Mouse (Mus musculus): ENCODE measurements around the gene Rbm44. TPM values are rescaled to one million over a fixed set of nuclear protein-coding genes. Genes with fewer than 3 reads are reported as not detected.

The Rbm44 gene
- polyA plus RNA-seq (2014; fragmentation: Illumina TruSeq; extraction: RNeasy Lipid Tissue Mini Kit (QIAGEN cat#74804)): 2.3 TPM

GRCm38 (mm10) chr1:91144813-91145212 is at the start of gene Rbm44:
Rbm44 (plus strand) TSS chr1:91145089.

DNA sequence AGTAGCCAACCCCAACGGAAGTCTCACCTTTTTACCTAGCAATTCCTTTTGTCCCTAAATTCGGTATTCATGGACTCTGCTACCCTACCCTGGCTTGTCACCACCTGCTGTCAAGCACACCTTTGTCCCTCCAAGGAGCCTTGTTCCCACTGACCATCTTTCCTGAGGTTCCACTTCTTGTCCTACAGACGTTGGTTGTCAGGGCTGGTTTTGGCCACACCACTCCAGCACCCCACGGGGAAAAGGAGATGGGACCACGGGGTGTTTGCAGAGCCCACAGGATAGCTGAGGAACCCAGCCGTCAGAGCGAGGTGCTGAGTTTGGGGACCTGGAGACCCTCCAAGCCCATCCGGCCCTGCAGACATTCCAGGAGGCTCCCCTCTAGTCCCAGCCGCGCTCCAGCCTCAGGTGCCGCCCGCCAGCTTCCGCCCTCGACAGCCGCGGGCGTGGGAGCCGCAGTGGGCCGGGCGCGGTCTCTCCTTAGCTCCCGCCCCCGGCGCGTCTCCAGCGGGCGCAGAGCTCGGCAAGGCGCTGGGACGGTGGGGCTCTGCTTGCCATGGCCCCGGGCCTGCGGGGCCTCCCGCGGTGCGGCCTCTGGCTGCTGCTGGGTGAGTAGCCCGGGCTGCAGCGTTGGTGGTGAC is 34.8 kb downstream of the Rbm44 start, which contains the start of gene Ramp1:
TSS of gene Ramp1 (plus strand) at position 290 of the 641 bp plus-strand sequence.

Other genes with a start within 250 kb of the Rbm44 start
- 0.37 TPM for gene Mlph, start 230.0 kb upstream of the Rbm44 start, polyA plus RNA-seq (2014; fragmentation: Illumina TruSeq; extraction: RNeasy Lipid Tissue Mini Kit (QIAGEN cat#74804))
- gene Prlh, start 192.0 kb upstream of the Rbm44 start, polyA plus RNA-seq (2014; fragmentation: Illumina TruSeq; extraction: RNeasy Lipid Tissue Mini Kit (QIAGEN cat#74804)): not detected
- not detected for gene Rab17, start 175.4 kb upstream of the Rbm44 start, polyA plus RNA-seq (2014; fragmentation: Illumina TruSeq; extraction: RNeasy Lipid Tissue Mini Kit (QIAGEN cat#74804))
- 41.2 TPM for gene Lrrfip1, start 146.4 kb upstream of the Rbm44 start, polyA plus RNA-seq (2014; fragmentation: Illumina TruSeq; extraction: RNeasy Lipid Tissue Mini Kit (QIAGEN cat#74804))
- 1.3 TPM for gene Ramp1, start 34.7 kb downstream of the Rbm44 start, polyA plus RNA-seq (2014; fragmentation: Illumina TruSeq; extraction: RNeasy Lipid Tissue Mini Kit (QIAGEN cat#74804))
- 114 TPM for gene Ube2f, start 105.2 kb downstream of the Rbm44 start, polyA plus RNA-seq (2014; fragmentation: Illumina TruSeq; extraction: RNeasy Lipid Tissue Mini Kit (QIAGEN cat#74804))
- gene Scly, start 153.2 kb downstream of the Rbm44 start, polyA plus RNA-seq (2014; fragmentation: Illumina TruSeq; extraction: RNeasy Lipid Tissue Mini Kit (QIAGEN cat#74804)): 1.1 TPM
- gene Espnl, start 177.0 kb downstream of the Rbm44 start, polyA plus RNA-seq (2014; fragmentation: Illumina TruSeq; extraction: RNeasy Lipid Tissue Mini Kit (QIAGEN cat#74804)): not detected
- gene Klhl30, start 205.9 kb downstream of the Rbm44 start, polyA plus RNA-seq (2014; fragmentation: Illumina TruSeq; extraction: RNeasy Lipid Tissue Mini Kit (QIAGEN cat#74804)): 0.51 TPM
- gene Erfe, start 221.3 kb downstream of the Rbm44 start, polyA plus RNA-seq (2014; fragmentation: Illumina TruSeq; extraction: RNeasy Lipid Tissue Mini Kit (QIAGEN cat#74804)): 0.77 TPM

All from ovary, adult 10 weeks (tissue).